In the genomic region with DNA sequence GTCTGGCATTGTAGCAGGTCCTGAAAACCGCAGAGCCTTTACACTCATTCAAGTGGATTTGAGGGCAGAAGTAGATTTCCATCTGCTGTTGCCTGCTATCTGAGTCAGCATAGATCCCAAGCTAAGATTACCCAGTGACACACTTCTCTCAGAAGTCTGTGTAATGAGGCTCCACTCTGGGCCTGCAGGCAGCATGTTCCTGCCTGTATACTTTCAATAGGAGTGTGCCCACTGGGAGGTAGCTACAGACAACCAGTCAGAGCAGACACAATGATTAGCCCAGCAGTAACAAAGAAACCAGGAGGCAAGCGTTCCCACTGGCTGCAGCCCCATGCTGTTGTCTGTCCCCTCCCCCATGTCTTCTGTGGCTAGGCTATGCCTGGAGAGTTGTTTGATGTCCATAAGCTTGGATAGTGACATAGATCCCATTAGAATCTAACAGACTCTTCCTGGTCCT, we compare ENCODE assay signal across 13 mouse cellular contexts. TPM values are rescaled to one million over a fixed set of nuclear protein-coding genes. Genes with fewer than 3 reads are reported as not detected.
DNase-seq lines count a peak whose midpoint lies in the region; ATAC-seq and TF ChIP-seq lines count a peak whose summit lies in the region.
"Had no signal": no experiment of that assay in that cellular context is flagged by ENCODE, and none has a peak within 500 bp of the region (broad histone marks: within the 10 kb centered on the region; RNA-seq: fewer than 3 reads in every experiment).

No protein-coding gene starts in this region.

- no peak for TF ChIP-seq CTCF in testis, adult 2 months (IDR thresholded peaks at IDR 0.05; ENCODE audit: control insufficient read depth, insufficient read depth, insufficient replicate concordance, low read depth, low read length)

- no peak overlapping the region for H3K4me3 ChIP-seq in testis, adult 2 months (ENCODE audit: control insufficient read depth, low read depth, low read length)
- no peak overlapping the region for H3K4me3 ChIP-seq in embryonic facial prominence, embryonic 11.5 days (ENCODE audit: low read depth, low read length)
- H3K4me3 ChIP-seq in hindbrain, embryonic 12.5 days: no peak overlapping the region
- H3K4me3 ChIP-seq in neural tube, embryonic 14.5 days (ENCODE audit: low read depth, low read length): no peak overlapping the region

- ATAC-seq in embryonic facial prominence, embryonic 11.5 days (replicated peaks; ENCODE audit: insufficient number of reproducible peaks, low FRiP score, low TSS enrichment, low read depth): peak; percentile 84
- ATAC-seq in hindbrain, embryonic 12.5 days (ENCODE audit: low FRiP score): peak; percentile 91
- ATAC-seq in neural tube, embryonic 14.5 days (ENCODE audit: low read depth): 0 out of 2 replicates have a peak, but pooled peaks have one; percentile 38

- no peaks in the 10 kb centered on the region for H3K36me3 ChIP-seq in testis, adult 2 months (ENCODE audit: control insufficient read depth, insufficient read depth, low read length)
- H3K36me3 ChIP-seq in embryonic facial prominence, embryonic 11.5 days (replicated peaks; ENCODE audit: control insufficient read depth, insufficient read depth, low read depth, low read length): no peaks in the 10 kb centered on the region
- H3K36me3 ChIP-seq in hindbrain, embryonic 12.5 days: no peaks in the 10 kb centered on the region
- H3K36me3 ChIP-seq in neural tube, embryonic 14.5 days (ENCODE audit: control insufficient read depth, insufficient read depth, low read length): no peaks in the 10 kb centered on the region

- no peaks in the 10 kb centered on the region for H3K4me1 ChIP-seq in testis, adult 2 months (ENCODE audit: control insufficient read depth, insufficient read depth, low read length)
- H3K4me1 ChIP-seq in embryonic facial prominence, embryonic 11.5 days (ENCODE audit: control insufficient read depth, insufficient read depth, low read length): no peaks in the 10 kb centered on the region; the same call in 1 of the 2 replicates
- peaks cover 13% of the 10 kb centered on the region for H3K4me1 ChIP-seq in hindbrain, embryonic 12.5 days
- no peaks in the 10 kb centered on the region for H3K4me1 ChIP-seq in neural tube, embryonic 14.5 days (ENCODE audit: control insufficient read depth, insufficient read depth, low read length)

- no peaks in the 10 kb centered on the region for H3K27me3 ChIP-seq in testis, adult 2 months (ENCODE audit: control insufficient read depth, insufficient read depth, low read length)
- no peaks in the 10 kb centered on the region for H3K27me3 ChIP-seq in embryonic facial prominence, embryonic 11.5 days (ENCODE audit: control insufficient read depth, insufficient read depth, low read length)
- H3K27me3 ChIP-seq in hindbrain, embryonic 12.5 days: no peaks in the 10 kb centered on the region
- no peaks in the 10 kb centered on the region for H3K27me3 ChIP-seq in neural tube, embryonic 14.5 days (ENCODE audit: control insufficient read depth, insufficient read depth, low read length)

- no peak for DNase-seq in testis, postnatal 10 days (ENCODE audit: low spot score)
- DNase-seq in embryonic facial prominence, embryonic 11.5 days (ENCODE audit: low spot score): peak; percentile 45
- DNase-seq in layer of hippocampus, adult 9-10 months (ENCODE audit: low spot score): no peak
- DNase-seq in frontal cortex, postnatal 14 days (ENCODE audit: low spot score in 2 of 2): no peak
- no peak for DNase-seq in kidney, adult 18-20 months
- DNase-seq: thymus, adult 2 months had no signal

- H3K27ac ChIP-seq in testis, adult 2 months (ENCODE audit: control insufficient read depth, insufficient read depth, low read depth, low read length): peak overlapping the region; percentile 1
- H3K27ac ChIP-seq in embryonic facial prominence, embryonic 11.5 days (replicated peaks; ENCODE audit: low read depth, low read length): no peak overlapping the region
- peak overlapping the region; percentile 68 for H3K27ac ChIP-seq in hindbrain, embryonic 12.5 days
- H3K27ac ChIP-seq in neural tube, embryonic 14.5 days (ENCODE audit: low read depth, low read length): no peak overlapping the region; the same call in 1 of the 2 replicates
- H3K27ac ChIP-seq: macrophage had no signal

- 45% methylated on average over 2 of the region's 2 CpGs for WGBS in embryonic facial prominence, embryonic 11.5 days
- WGBS in hindbrain, embryonic 12.5 days: 16% methylated on average over 2 of the region's 2 CpGs
- WGBS in neural tube, embryonic 14.5 days: 31% methylated on average over 2 of the region's 2 CpGs

- no peak overlapping the region for H3K4me2 ChIP-seq in embryonic facial prominence, embryonic 11.5 days (ENCODE audit: low read depth, low read length)
- H3K4me2 ChIP-seq in hindbrain, embryonic 12.5 days (replicated peaks): no peak overlapping the region
- no peak overlapping the region for H3K4me2 ChIP-seq in neural tube, embryonic 14.5 days (ENCODE audit: low read depth, low read length)
- H3K4me2 ChIP-seq: heart, embryonic 11.5 days had no signal

- no peak for TF ChIP-seq POLR2A in testis, adult 2 months (IDR thresholded peaks at IDR 0.05; ENCODE audit: control insufficient read depth, low read depth, low read length)

- H3K9ac ChIP-seq in embryonic facial prominence, embryonic 11.5 days (replicated peaks; ENCODE audit: low read length): no peak overlapping the region
- no peak overlapping the region for H3K9ac ChIP-seq in hindbrain, embryonic 12.5 days
- H3K9ac ChIP-seq in neural tube, embryonic 14.5 days (replicated peaks; ENCODE audit: low read depth, low read length): no peak overlapping the region

- H3K9me3 ChIP-seq in embryonic facial prominence, embryonic 11.5 days (replicated peaks; ENCODE audit: control insufficient read depth, low read length): no peaks in the 10 kb centered on the region
- H3K9me3 ChIP-seq in hindbrain, embryonic 12.5 days (replicated peaks): no peaks in the 10 kb centered on the region
- no peaks in the 10 kb centered on the region for H3K9me3 ChIP-seq in neural tube, embryonic 14.5 days (ENCODE audit: control insufficient read depth, low read length)

RNA-seq across cellular contexts. Expression of gene Slc25a1, which starts 21.4 kb away (rescaled TPM):
- polyA plus RNA-seq in testis, adult 2 months (2012; rRNA removed): 45.4 and 52.8 TPM in 2 replicates
- 66.2 and 69.5 TPM in 2 replicates for polyA plus RNA-seq in embryonic facial prominence, embryonic 11.5 days (2014; fragmentation: Nextera tagmentation; extraction: Ambion mirVana)
- 142 and 153 TPM in 2 replicates for polyA plus RNA-seq in hindbrain, embryonic 12.5 days (2016; fragmentation: Nextera tagmentation; extraction: Ambion mirVana)
- polyA plus RNA-seq in neural tube, embryonic 14.5 days (2014; fragmentation: Nextera tagmentation; extraction: Ambion mirVana): 165 and 199 TPM in 2 replicates

RNA-seq across cellular contexts. Expression of gene Vpreb2, which starts 30.8 kb away (rescaled TPM):
- polyA plus RNA-seq in testis, adult 2 months (2012; rRNA removed): not detected in 2 replicates
- polyA plus RNA-seq in embryonic facial prominence, embryonic 11.5 days (2014; fragmentation: Nextera tagmentation; extraction: Ambion mirVana): not detected in 2 replicates
- not detected in 2 replicates for polyA plus RNA-seq in hindbrain, embryonic 12.5 days (2016; fragmentation: Nextera tagmentation; extraction: Ambion mirVana)
- polyA plus RNA-seq in neural tube, embryonic 14.5 days (2014; fragmentation: Nextera tagmentation; extraction: Ambion mirVana): not detected in 2 replicates
- polyA plus RNA-seq: heart, embryonic 11.5 days; kidney, embryonic 16.5 days; limb, embryonic 14.5 days; macrophage had no signal

RNA-seq across cellular contexts. Expression of gene Gsc2, which starts 34.6 kb away (rescaled TPM):
- polyA plus RNA-seq in testis, adult 2 months (2012; rRNA removed): 7.7 and 8.9 TPM in 2 replicates
- 0.24 TPM in 1 of 2 replicates, not detected in the other for polyA plus RNA-seq in embryonic facial prominence, embryonic 11.5 days (2014; fragmentation: Nextera tagmentation; extraction: Ambion mirVana)
- 1.1 and 2.6 TPM in 2 replicates for polyA plus RNA-seq in hindbrain, embryonic 12.5 days (2016; fragmentation: Nextera tagmentation; extraction: Ambion mirVana)
- polyA plus RNA-seq in neural tube, embryonic 14.5 days (2014; fragmentation: Nextera tagmentation; extraction: Ambion mirVana): 0.24 TPM in 1 of 2 replicates, not detected in the other
- polyA plus RNA-seq: heart, embryonic 11.5 days; kidney, embryonic 16.5 days; macrophage had no signal

RNA-seq across cellular contexts. Expression of gene Ess2, which starts 38.3 kb away (rescaled TPM):
- polyA plus RNA-seq in testis, adult 2 months (2012; rRNA removed): 27.2 and 28.3 TPM in 2 replicates
- 38.4 and 40.3 TPM in 2 replicates for polyA plus RNA-seq in embryonic facial prominence, embryonic 11.5 days (2014; fragmentation: Nextera tagmentation; extraction: Ambion mirVana)
- polyA plus RNA-seq in hindbrain, embryonic 12.5 days (2016; fragmentation: Nextera tagmentation; extraction: Ambion mirVana): 50.0 and 51.1 TPM in 2 replicates
- polyA plus RNA-seq in neural tube, embryonic 14.5 days (2014; fragmentation: Nextera tagmentation; extraction: Ambion mirVana): 42.4 and 42.5 TPM in 2 replicates

RNA-seq across cellular contexts. Expression of gene Tssk2, which starts 51.0 kb away (rescaled TPM):
- 845 and 898 TPM in 2 replicates for polyA plus RNA-seq in testis, adult 2 months (2012; rRNA removed)
- polyA plus RNA-seq in embryonic facial prominence, embryonic 11.5 days (2014; fragmentation: Nextera tagmentation; extraction: Ambion mirVana): not detected in 2 replicates
- 0.17 and 0.21 TPM in 2 replicates for polyA plus RNA-seq in hindbrain, embryonic 12.5 days (2016; fragmentation: Nextera tagmentation; extraction: Ambion mirVana)
- polyA plus RNA-seq in neural tube, embryonic 14.5 days (2014; fragmentation: Nextera tagmentation; extraction: Ambion mirVana): not detected in 2 replicates
- polyA plus RNA-seq: kidney, embryonic 16.5 days; macrophage had no signal

Comparison
In these comparisons a context has a peak if more than half of its experiments do, and no peak if none do; other contexts are left out.
1. H3K27ac ChIP-seq: peak in testis, adult 2 months (single experiment) and hindbrain, embryonic 12.5 days (single experiment); none in embryonic facial prominence, embryonic 11.5 days (single experiment) and neural tube, embryonic 14.5 days (single experiment).
2. ATAC-seq: peak in every context shown above with its lines; median percentile 91 in hindbrain, embryonic 12.5 days; 84 in embryonic facial prominence, embryonic 11.5 days; 38 in neural tube, embryonic 14.5 days.